Mouse (Mus musculus) heart, embryonic 15.5 days (tissue): ENCODE results near the gene Ppfia4. TPM values are rescaled to one million over a fixed set of nuclear protein-coding genes. Genes with fewer than 3 reads are reported as not detected.

Source experiments
- ATAC-seq: fragments of 200-750 bp; cut with Nextera tagmentation; replicated peaks from 2 replicates; pipeline ENCODE4 v1.8.0; 2017; ENCODE audit warnings: low read depth, moderate TSS enrichment; ENCODE audit not compliant: insufficient number of reproducible peaks, insufficient read depth, low FRiP score
- H3K27ac ChIP-seq: fragments of 300-500 bp; sonication (generic); 2 replicates; pipeline ENCODE4 v1.5.1; 2015; ENCODE audit warnings: mild to moderate bottlenecking, inconsistent platforms
- H3K27me3 ChIP-seq: fragments of 300-500 bp; sonication (generic); 2 replicates; pipeline ENCODE4 v1.6.1; 2015; ENCODE audit warnings: inconsistent platforms
- H3K36me3 ChIP-seq: fragments of 300-500 bp; sonication (generic); 2 replicates; pipeline ENCODE4 v1.6.1; 2015; ENCODE audit warnings: mild to moderate bottlenecking, inconsistent platforms
- H3K4me1 ChIP-seq: fragments of 300-500 bp; sonication (generic); replicated peaks from 2 replicates; pipeline ENCODE4 v1.6.1; 2015; ENCODE audit warnings: inconsistent platforms
- H3K4me2 ChIP-seq: fragments of 300-500 bp; sonication (generic); 2 replicates; pipeline ENCODE4 v1.6.1; 2015; ENCODE audit warnings: inconsistent platforms, mild to moderate bottlenecking, moderate library complexity
- H3K4me3 ChIP-seq: fragments of 300-500 bp; sonication (generic); 2 replicates; pipeline ENCODE4 v1.5.1; 2015; ENCODE audit warnings: mild to moderate bottlenecking, inconsistent platforms
- H3K9ac ChIP-seq: fragments of 300-500 bp; sonication (generic); 2 replicates; pipeline ENCODE4 v1.6.1; 2015; ENCODE audit warnings: mild to moderate bottlenecking, inconsistent platforms
- H3K9me3 ChIP-seq: fragments of 300-500 bp; sonication (generic); replicated peaks from 2 replicates; pipeline ENCODE4 v1.6.1; 2016; ENCODE audit warnings: inconsistent platforms
- WGBS: fragments of 180-500 bp; shearing (Covaris S2); methylation state at CpG from one replicate; pipeline ENCODE4 v1.1.7; 2015; ENCODE audit warnings: mixed read lengths; 5-methylcytosine and 5-hydroxymethylcytosine counted together
- polyA plus RNA-seq: library from polyadenylated mRNA; unstranded; fragments of >200 nt; fragmentation: Nextera tagmentation; extraction: Ambion mirVana; gene quantifications from 2 replicates; pipeline ENCODE4 v1.2.1, GENCODE M21; 2015

Ppfia4 gene
- polyA plus RNA-seq, 1 experiment from 2014 or later: 9.7 TPM

DNA sequence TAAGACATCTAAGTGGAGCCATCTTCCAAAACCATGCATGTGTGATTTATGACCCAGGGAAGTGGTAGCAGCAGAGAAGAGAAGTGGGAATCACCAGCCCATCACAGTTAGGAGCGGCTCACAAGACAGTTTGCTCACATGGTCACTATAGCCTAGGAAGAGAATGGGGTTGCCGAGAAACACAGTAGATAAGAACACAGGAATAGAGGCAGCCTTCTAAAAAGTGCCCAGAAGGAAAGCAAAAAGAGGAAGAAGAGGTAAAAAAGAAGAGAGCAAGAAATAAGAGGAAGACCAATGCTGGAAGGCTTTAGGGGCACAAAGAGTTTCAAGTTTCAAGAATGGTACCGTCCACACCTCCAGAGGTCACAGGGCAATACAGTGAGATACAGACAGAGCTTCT, 50.4 kb downstream of the Ppfia4 start:
- Histone ChIP-seq H3K27me3 (no peaks in the 10 kb centered on the region), H3K4me2 (no peak overlapping the region), H3K9me3 (no peaks in the 10 kb centered on the region), H3K9ac (no peak overlapping the region), H3K4me3 (no peak overlapping the region), H3K27ac (no peak overlapping the region), H3K36me3 (no peaks in the 10 kb centered on the region), H3K4me1 (peaks cover 8% of the 10 kb centered on the region)
- ATAC-seq: no peak
- WGBS: 57% methylated on average over 3 of the region's 3 CpGs

- Histone ChIP-seq H3K9me3 (no peaks in the 10 kb centered on the region), H3K4me2 (no peak overlapping the region), H3K27me3 (no peaks in the 10 kb centered on the region), H3K36me3 (no peaks in the 10 kb centered on the region), H3K4me1 (peaks cover 15% of the 10 kb centered on the region), H3K9ac (no peak overlapping the region), H3K27ac (no peak overlapping the region), H3K4me3 (no peak overlapping the region)
- ATAC-seq: no peak
- 73% methylated on average over 4 of the region's 4 CpGs for WGBS
These were observed 51.2 kb downstream of the Ppfia4 start for GRCm38 (mm10) chr1:134281563-134281962.

DNA sequence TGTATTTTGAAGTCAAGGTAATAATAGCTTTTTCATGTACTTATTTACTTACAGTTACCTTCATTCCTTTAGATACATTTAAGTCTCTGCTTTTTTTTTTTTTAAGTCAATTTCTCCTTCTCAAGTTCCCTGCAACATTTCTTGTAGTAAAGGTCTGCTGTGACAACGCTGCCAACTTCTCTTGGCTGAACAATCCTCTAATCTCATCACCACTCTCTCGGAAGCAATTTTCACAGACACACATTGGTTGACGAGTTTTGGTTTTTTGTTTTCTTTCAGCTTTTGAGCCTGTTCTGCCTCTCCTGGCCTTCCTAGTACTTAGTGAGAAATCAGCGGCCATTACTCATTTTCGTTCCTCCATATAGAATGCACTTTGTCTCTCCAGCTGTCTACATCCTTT, 52.6 kb downstream of the Ppfia4 start:
- no peak overlapping the region for H3K4me2 ChIP-seq
- ATAC-seq: no peak
- peaks cover 22% of the 10 kb centered on the region for H3K4me1 ChIP-seq
- no peaks in the 10 kb centered on the region for H3K36me3 ChIP-seq
- WGBS: 78% methylated on average over 5 of the region's 5 CpGs
- H3K9ac ChIP-seq: no peak overlapping the region
- H3K4me3 ChIP-seq: no peak overlapping the region
- H3K27me3 ChIP-seq: no peaks in the 10 kb centered on the region
- H3K27ac ChIP-seq: no peak overlapping the region
- no peaks in the 10 kb centered on the region for H3K9me3 ChIP-seq

DNA sequence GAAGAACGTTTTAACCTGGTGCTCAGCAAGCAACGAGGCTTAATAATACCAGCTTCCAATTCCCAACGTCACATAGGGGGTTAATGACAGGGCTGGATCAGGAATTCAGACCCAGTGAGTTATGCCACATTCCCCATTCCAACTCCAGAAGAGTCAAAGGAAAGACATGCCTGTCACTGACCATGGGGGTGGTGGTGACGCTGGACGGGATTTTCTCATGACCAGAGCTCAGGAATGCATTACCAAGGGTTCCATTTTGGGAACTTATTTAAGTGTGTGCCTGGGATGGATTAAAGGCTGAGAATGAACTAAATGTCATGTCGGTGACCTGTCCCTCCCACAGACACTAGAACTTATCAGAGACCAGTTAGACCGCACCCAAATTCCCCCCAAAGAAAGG, 55.9 kb downstream of the Ppfia4 start:
- H3K9me3 ChIP-seq: no peaks in the 10 kb centered on the region
- H3K36me3 ChIP-seq: no peaks in the 10 kb centered on the region
- peak overlapping the region; percentile 16; the same call in 1 of the 2 replicates for H3K27ac ChIP-seq
- peak; percentile 56; the same call in 1 of the 2 replicates for ATAC-seq
- H3K27me3 ChIP-seq: no peaks in the 10 kb centered on the region
- 44% methylated on average over 7 of the region's 7 CpGs for WGBS
- peaks cover 16% of the 10 kb centered on the region for H3K4me1 ChIP-seq
- H3K4me3 ChIP-seq: no peak overlapping the region
- no peak overlapping the region for H3K9ac ChIP-seq
- no peak overlapping the region for H3K4me2 ChIP-seq

DNA sequence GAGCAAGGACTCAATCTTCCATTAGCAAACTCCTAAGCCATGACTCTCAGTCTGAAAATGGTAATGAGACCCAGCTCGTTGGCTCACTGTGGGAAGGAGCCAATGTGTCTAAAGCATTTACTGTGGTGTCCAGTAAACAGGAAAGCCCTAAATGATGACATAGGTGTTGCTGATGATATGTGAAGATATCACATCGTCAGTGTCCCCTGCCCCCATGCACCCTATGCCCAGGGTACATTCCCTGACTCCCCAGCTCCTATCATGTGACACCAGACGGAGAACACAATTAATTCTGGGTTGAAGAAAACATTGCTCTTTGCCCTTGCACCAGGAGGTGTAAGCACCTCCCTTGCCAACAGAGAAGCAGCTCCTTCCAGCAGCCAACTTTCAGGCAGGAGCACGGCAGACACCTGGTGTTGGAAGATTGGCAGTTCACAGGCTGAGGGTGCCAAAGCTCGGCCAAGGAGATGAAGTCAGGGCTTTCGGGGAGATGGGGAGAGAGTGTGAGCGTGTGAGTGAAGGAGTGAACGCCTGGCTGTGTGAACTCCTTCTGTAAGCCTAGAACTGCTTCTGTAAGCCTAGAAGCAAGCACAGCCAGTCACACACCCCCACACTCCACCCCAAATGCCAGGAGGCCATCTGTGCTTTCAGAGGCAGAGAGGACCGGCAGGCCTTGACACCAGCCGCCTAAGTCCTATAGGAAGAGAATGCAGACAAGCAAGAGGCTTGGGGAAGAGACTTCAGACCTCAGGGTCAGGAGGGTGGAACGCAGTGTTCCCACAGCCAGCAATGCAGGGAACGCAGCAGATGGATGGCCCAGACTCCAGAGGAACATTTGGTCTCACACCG, 56.9 kb downstream of the Ppfia4 start:
- H3K27me3 ChIP-seq: no peaks in the 10 kb centered on the region
- H3K4me3 ChIP-seq: no peak overlapping the region
- H3K9ac ChIP-seq: no peak overlapping the region
- no peak overlapping the region for H3K27ac ChIP-seq
- WGBS: 55% methylated on average over 13 of the region's 13 CpGs
- H3K4me1 ChIP-seq: peaks cover 16% of the 10 kb centered on the region
- no peaks in the 10 kb centered on the region for H3K9me3 ChIP-seq
- no peak overlapping the region for H3K4me2 ChIP-seq
- no peak for ATAC-seq
- H3K36me3 ChIP-seq: no peaks in the 10 kb centered on the region

- Histone ChIP-seq H3K27ac (no peak overlapping the region), H3K9ac (no peak overlapping the region), H3K4me3 (no peak overlapping the region), H3K36me3 (no peaks in the 10 kb centered on the region), H3K27me3 (no peaks in the 10 kb centered on the region), H3K4me2 (no peak overlapping the region), H3K4me1 (peaks cover 16% of the 10 kb centered on the region), H3K9me3 (no peaks in the 10 kb centered on the region)
- 76% methylated on average over 7 of the region's 7 CpGs for WGBS
- ATAC-seq: no peak
These were observed 58.2 kb downstream of the Ppfia4 start for GRCm38 (mm10) chr1:134274483-134274920.

DNA sequence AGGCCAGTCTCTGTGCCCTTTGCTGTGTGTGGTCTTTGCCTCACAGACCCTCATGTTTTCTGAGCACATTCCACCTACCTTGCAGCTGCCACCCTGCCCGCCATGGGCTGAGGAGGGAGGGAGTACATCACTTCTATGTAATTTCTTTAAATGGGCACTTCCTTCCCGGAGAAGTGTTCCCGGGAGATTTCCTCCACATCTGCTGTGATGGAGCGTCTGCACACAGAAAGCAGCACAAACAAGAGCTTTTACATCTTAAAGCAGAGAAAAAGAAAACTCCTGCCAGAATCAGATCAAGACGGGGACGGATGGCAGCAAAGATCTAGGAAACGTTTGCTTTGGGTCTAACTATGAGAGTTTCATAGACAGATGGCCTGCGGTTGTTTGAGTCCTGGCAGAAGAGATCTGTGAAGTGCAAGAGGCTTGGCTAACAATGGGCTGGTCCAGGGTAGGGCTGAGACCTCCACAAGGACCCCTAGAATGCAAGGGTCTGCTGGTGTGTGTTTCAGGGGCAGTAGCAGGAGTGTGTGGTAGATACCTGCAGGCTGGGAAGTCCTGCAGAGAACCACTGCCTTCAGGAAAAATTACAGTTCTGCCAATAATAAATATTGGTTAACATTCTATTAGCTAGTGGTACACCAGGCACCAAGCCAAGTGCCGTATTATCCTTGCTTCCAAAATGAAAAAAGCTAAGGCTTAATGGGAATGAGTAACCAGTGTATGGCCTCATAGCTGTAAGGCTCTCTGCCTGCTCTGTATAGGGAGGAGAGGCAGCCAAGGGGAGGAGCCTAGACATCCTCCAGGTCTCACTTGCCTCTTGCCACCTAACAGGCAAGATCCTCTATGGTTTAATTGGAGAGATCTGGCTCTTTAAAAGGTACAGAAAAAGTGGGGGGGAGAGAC, 59.0 kb downstream of the Ppfia4 start:
- no peaks in the 10 kb centered on the region for H3K27me3 ChIP-seq
- no peak overlapping the region for H3K9ac ChIP-seq
- no peak for ATAC-seq
- H3K4me3 ChIP-seq: no peak overlapping the region
- H3K4me2 ChIP-seq: no peak overlapping the region
- no peak overlapping the region for H3K27ac ChIP-seq
- peaks cover 16% of the 10 kb centered on the region for H3K4me1 ChIP-seq
- no peaks in the 10 kb centered on the region for H3K36me3 ChIP-seq
- no peaks in the 10 kb centered on the region for H3K9me3 ChIP-seq
- 53% methylated on average over 9 of the region's 9 CpGs for WGBS

- H3K36me3 ChIP-seq: no peaks in the 10 kb centered on the region
- H3K4me2 ChIP-seq: no peak overlapping the region
- H3K9ac ChIP-seq: no peak overlapping the region
- no peak overlapping the region for H3K27ac ChIP-seq
- H3K27me3 ChIP-seq: no peaks in the 10 kb centered on the region
- ATAC-seq: no peak
- H3K4me1 ChIP-seq: peaks cover 16% of the 10 kb centered on the region
- no peaks in the 10 kb centered on the region for H3K9me3 ChIP-seq
- no peak overlapping the region for H3K4me3 ChIP-seq
- 68% methylated on average over 5 of the region's 5 CpGs for WGBS
These were observed 59.9 kb downstream of the Ppfia4 start for GRCm38 (mm10) chr1:134272754-134273250.

DNA sequence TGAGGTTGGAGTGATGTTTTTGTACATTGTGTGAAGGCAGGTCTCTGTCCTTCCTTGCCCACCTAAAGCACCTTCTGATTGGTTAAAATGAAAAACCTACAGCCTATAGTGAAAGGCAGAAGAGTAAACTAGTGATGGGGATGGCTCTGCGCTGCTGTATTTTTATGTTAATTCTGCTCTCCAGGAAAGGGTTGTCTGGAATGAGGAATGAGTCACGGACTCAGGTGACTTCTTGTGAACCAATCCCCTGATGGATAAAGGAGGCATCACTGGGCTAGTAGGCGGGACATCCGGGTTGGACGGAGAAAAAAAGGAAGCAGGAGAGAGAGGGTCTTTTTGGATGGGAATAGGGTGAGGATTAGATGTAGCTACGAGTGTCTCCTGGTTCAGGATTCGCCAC, 62.7 kb downstream of the Ppfia4 start:
- H3K4me1 ChIP-seq: no peaks in the 10 kb centered on the region
- 75% methylated on average over 7 of the region's 7 CpGs for WGBS

GRCm38 (mm10) chr1:134265797-134266196, 66.9 kb downstream of the Ppfia4 start:
- ATAC-seq: no peak
- 30% methylated on average over 2 of the region's 2 CpGs for WGBS

More for the DNA sequence above, 62.7 kb downstream of the Ppfia4 start:
- Histone ChIP-seq H3K36me3 (no peaks in the 10 kb centered on the region), H3K9ac (no peak overlapping the region), H3K4me2 (no peak overlapping the region), H3K27me3 (no peaks in the 10 kb centered on the region), H3K27ac (no peak overlapping the region), H3K4me3 (no peak overlapping the region), H3K9me3 (no peaks in the 10 kb centered on the region)
- no peak for ATAC-seq

GRCm38 (mm10) chr1:134264341-134264740, 68.4 kb downstream of the Ppfia4 start:
- H3K4me3 ChIP-seq: no peak overlapping the region
- H3K9me3 ChIP-seq: no peaks in the 10 kb centered on the region
- ATAC-seq: no peak
- no peak overlapping the region for H3K4me2 ChIP-seq
- H3K36me3 ChIP-seq: no peaks in the 10 kb centered on the region
- H3K27ac ChIP-seq: no peak overlapping the region
- no peaks in the 10 kb centered on the region for H3K27me3 ChIP-seq
- H3K4me1 ChIP-seq: no peaks in the 10 kb centered on the region
- WGBS: 89% methylated on average over 6 of the region's 6 CpGs
- no peak overlapping the region for H3K9ac ChIP-seq

More at GRCm38 (mm10) chr1:134265797-134266196, 66.9 kb downstream of the Ppfia4 start:
- Histone ChIP-seq H3K9me3 (no peaks in the 10 kb centered on the region), H3K9ac (no peak overlapping the region), H3K4me2 (no peak overlapping the region), H3K4me1 (no peaks in the 10 kb centered on the region), H3K27ac (no peak overlapping the region), H3K4me3 (no peak overlapping the region), H3K36me3 (no peaks in the 10 kb centered on the region), H3K27me3 (no peaks in the 10 kb centered on the region)
